Mouse (Mus musculus) ovary, postnatal 10 days (tissue): ENCODE measurements around the gene Nol3.

Experiments
- DNase-seq: peaks from one replicate; pipeline ENCODE4 v3.0.0; 2022; ENCODE audit warnings: low spot score

Nol3 gene

GRCm38 (mm10) chr8:105309142-105309847 lies 33.4 kb downstream of the Nol3 start:
- DNase-seq: no peak

- no peak for DNase-seq
These were observed 34.2 kb downstream of the Nol3 start for GRCm38 (mm10) chr8:105310118-105310517.

- DNase-seq: no peak
These were observed 35.8 kb downstream of the Nol3 start for GRCm38 (mm10) chr8:105311718-105312117.

- no peak for DNase-seq
These were observed 37.0 kb downstream of the Nol3 start for GRCm38 (mm10) chr8:105312891-105313481.

- no peak for DNase-seq
These were observed 37.9 kb downstream of the Nol3 start for GRCm38 (mm10) chr8:105313622-105314402.

- no peak for DNase-seq
These were observed 39.3 kb downstream of the Nol3 start for GRCm38 (mm10) chr8:105315073-105315769.

- no peak for DNase-seq
These were observed 42.0 kb downstream of the Nol3 start for GRCm38 (mm10) chr8:105317941-105318340.

- no peak for DNase-seq
These were observed 42.8 kb downstream of the Nol3 start for GRCm38 (mm10) chr8:105318662-105319190.

GRCm38 (mm10) chr8:105323183-105323582 lies 47.2 kb downstream of the Nol3 start:
- no peak for DNase-seq

GRCm38 (mm10) chr8:105325641-105326093 lies 49.7 kb downstream of the Nol3 start:
- no peak for DNase-seq

- peak; percentile 91 for DNase-seq
These were observed 50.3 kb downstream of the Nol3 start, which contains the start of the genes Lrrc29 and Tmem208 for GRCm38 (mm10) chr8:105326141-105326672. TSS of gene Lrrc29 (minus strand) at chr8:105326278. TSS of gene Tmem208 (plus strand) at chr8:105326354.

GRCm38 (mm10) chr8:105326968-105327367 lies 51.0 kb downstream of the Nol3 start:
- DNase-seq: no peak

- DNase-seq: no peak
These were observed 54.4 kb downstream of the Nol3 start for GRCm38 (mm10) chr8:105330325-105330724.

- no peak for DNase-seq
These were observed 55.5 kb downstream of the Nol3 start for GRCm38 (mm10) chr8:105331469-105331868.
